Mouse (Mus musculus): Measurements from ENCODE around the gene Asna1. TPM values are rescaled to one million over a fixed set of nuclear protein-coding genes. Genes with fewer than 3 reads are reported as not detected.

Gene Asna1
- 16.5 TPM for polyA plus RNA-seq (2014; fragmentation: Illumina TruSeq; extraction: RNeasy Lipid Tissue Mini Kit (QIAGEN cat#74804); ENCODE audit: low read depth, low replicate concordance)

GRCm38 (mm10) chr8:85025098-85025932 lies at the start of gene Asna1:
Gene Asna1 (minus strand): TSS chr8:85025281.

GRCm38 (mm10) chr8:85071514-85072281 lies 46.6 kb upstream of the Asna1 start, which contains the start of gene Dhps:
Gene Dhps (plus strand): TSS chr8:85071757.

GRCm38 (mm10) chr8:85067982-85068381 lies 42.9 kb upstream of the Asna1 start, which contains the start of gene Gm5741:
Gene Gm5741 (minus strand): TSS chr8:85067982.

GRCm38 (mm10) chr8:85059879-85060616 lies 35.0 kb upstream of the Asna1 start, which contains the start of gene Fbxw9:
Gene Fbxw9 (plus strand): TSS chr8:85060055.

DNA sequence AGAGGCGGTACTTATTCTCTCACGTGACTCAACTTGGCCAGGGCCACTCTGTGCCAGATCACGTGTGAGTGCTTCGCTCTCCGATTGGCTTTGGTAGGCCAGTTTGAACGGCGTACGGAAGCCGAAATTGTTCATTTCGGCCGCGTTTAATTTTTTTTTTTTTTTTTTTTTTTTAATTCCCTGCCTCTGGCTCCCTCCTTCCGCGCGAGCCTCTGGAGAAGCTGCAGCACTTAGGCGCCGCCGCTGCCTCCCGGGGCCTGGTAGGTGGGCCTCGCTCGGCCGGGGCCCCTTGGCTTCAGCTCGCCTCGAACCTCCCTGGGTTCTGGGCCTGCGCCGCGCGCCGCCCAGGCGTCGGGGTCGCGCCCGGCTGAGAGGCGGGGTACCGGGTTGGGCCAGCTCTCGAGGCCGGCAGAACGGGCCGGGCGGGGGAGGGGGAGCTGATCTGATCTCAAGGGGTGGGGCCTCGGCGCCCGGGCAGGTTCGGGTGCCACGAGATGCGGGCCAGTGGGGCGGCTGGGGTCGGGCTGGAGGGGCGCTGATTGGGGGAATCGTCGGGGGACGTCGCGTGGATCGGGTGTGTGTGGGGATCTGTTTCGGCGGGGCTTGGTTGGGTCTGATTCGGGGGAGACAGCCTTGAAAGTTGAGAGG lies 11.8 kb upstream of the Asna1 start, which contains the start of gene Tnpo2:
Gene Tnpo2 (plus strand): TSS at position 198 of the 648 bp plus-strand sequence.

GRCm38 (mm10) chr8:85026670-85027515 lies 1.8 kb upstream of the Asna1 start, which contains the start of gene Trir:
Gene Trir (plus strand): TSS chr8:85026823.

DNA sequence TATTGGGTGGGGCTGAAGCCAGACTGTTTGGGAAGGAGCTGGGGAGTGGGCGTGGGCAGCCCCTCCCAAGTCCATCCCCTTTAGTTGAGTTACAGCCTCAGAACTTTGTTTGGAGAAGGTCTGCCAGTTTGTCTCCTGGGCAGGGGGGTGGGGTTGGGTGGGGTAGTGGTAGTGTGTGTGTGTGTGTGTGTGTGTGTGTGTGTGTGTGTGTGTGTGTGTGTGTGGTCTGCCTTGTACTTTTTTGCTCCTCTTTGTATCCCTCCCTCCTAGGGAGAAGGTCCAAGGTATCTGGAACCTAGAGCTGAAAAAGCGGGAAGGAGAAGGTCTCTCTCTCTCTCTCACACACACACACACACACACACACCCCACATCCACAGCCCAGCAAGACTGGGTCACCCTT lies 10.7 kb downstream of the Asna1 start, which contains the start of gene Best2:
Gene Best2 (minus strand): TSS at position 101 of the 400 bp plus-strand sequence.

DNA sequence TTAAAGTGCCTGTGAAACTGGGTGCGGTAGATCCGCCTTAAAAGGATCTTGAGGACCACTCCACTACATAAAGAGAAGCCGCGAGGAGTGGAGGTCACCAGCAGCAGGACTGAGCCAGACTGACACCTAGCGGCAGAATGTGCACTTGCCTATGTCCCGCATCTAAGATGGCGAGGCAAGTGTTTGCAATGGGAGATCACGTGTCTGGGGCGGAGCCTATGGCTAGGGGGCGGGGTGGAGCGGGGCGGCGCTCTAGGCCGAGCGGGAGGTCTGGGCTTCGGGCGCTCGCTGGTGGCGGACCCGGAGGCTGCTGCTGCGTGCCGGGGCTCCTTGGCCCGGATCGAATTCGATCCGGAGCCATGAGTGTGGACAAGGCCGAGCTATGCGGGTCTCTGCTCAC lies 34.7 kb downstream of the Asna1 start, which contains the start of gene Hook2:
Gene Hook2 (plus strand): TSS at position 255 of the 400 bp plus-strand sequence.

GRCm38 (mm10) chr8:84978248-84978940 lies 46.7 kb downstream of the Asna1 start, which contains the start of gene Junb:
Gene Junb (minus strand): TSS chr8:84978718.

DNA sequence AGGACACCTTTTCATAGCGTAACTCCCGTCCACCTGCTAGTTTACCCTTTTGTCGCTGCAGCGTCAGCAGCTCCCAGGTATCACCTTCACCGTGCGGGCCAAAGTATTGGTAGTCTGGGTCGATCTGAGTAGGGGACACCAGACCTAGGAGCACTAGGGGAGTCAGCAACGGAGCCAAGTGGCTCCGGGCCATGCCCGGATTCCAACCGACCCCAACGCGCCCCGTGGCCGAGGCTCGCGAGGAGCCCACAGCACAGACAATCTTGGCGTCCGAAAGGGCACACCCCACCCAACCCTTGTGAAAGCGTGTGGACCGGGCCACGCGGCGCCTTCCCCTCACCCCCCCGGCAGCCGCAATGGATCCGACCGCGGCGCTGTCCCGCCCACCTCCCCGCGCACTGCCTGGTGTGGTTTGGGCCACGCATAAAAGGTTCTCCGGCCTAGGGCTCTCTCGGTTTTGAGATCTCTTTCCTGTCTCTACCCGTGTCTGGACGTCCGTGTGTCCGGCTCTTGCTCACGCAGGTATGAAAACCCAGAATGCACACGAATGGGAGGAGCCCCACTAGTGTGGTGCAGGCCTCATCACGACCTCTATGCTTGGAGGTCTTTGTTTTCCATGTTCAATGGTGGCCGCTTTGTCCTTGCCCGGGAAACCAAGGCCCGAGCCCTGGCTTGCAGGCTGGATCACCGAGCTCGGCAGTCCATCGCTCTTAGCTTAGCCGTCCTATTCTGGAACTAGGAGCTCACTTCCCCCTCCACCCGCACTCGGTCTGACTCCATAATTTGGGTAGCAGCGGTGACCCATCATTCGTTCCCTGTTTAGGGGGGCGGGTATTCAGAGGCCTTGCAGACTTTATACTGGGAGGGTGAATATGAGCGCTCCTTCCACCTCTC lies 55.6 kb downstream of the Asna1 start, which contains the start of the genes Gm49661, Prdx2 and Rnaseh2a:
Gene Gm49661 (minus strand): TSS at position 193 of the 894 bp plus-strand sequence.
Gene Prdx2 (plus strand): TSS at position 347 of the 894 bp plus-strand sequence.
Gene Rnaseh2a (minus strand): TSS at position 527 of the 894 bp plus-strand sequence.

Other genes with a start within 250 kb of the Asna1 start
- gene Nfix, start 224.9 kb downstream of the Asna1 start, polyA plus RNA-seq (2014; fragmentation: Illumina TruSeq; extraction: RNeasy Lipid Tissue Mini Kit (QIAGEN cat#74804); ENCODE audit: low read depth, low replicate concordance) = 1.3 TPM
- 21.7 TPM for gene Dand5, start 202.5 kb downstream of the Asna1 start, polyA plus RNA-seq (2014; fragmentation: Illumina TruSeq; extraction: RNeasy Lipid Tissue Mini Kit (QIAGEN cat#74804); ENCODE audit: low read depth, low replicate concordance)
- 0.55 TPM for gene Gadd45gip1, start 193.8 kb downstream of the Asna1 start, polyA plus RNA-seq (2014; fragmentation: Illumina TruSeq; extraction: RNeasy Lipid Tissue Mini Kit (QIAGEN cat#74804); ENCODE audit: low read depth, low replicate concordance)
- 7.1 TPM for gene Rad23a, start 184.6 kb downstream of the Asna1 start, polyA plus RNA-seq (2014; fragmentation: Illumina TruSeq; extraction: RNeasy Lipid Tissue Mini Kit (QIAGEN cat#74804); ENCODE audit: low read depth, low replicate concordance)
- gene Calr, start 178.3 kb downstream of the Asna1 start, polyA plus RNA-seq (2014; fragmentation: Illumina TruSeq; extraction: RNeasy Lipid Tissue Mini Kit (QIAGEN cat#74804); ENCODE audit: low read depth, low replicate concordance) = 720 TPM
- gene Farsa, start 168.3 kb downstream of the Asna1 start, polyA plus RNA-seq (2014; fragmentation: Illumina TruSeq; extraction: RNeasy Lipid Tissue Mini Kit (QIAGEN cat#74804); ENCODE audit: low read depth, low replicate concordance) = 6.7 TPM
- gene Syce2, start 153.2 kb downstream of the Asna1 start, polyA plus RNA-seq (2014; fragmentation: Illumina TruSeq; extraction: RNeasy Lipid Tissue Mini Kit (QIAGEN cat#74804); ENCODE audit: low read depth, low replicate concordance) = 458 TPM
- 3.6 TPM for gene Gcdh, start 131.4 kb downstream of the Asna1 start, polyA plus RNA-seq (2014; fragmentation: Illumina TruSeq; extraction: RNeasy Lipid Tissue Mini Kit (QIAGEN cat#74804); ENCODE audit: low read depth, low replicate concordance)
- 0.22 TPM for gene Klf1, start 123.4 kb downstream of the Asna1 start, polyA plus RNA-seq (2014; fragmentation: Illumina TruSeq; extraction: RNeasy Lipid Tissue Mini Kit (QIAGEN cat#74804); ENCODE audit: low read depth, low replicate concordance)
- 1.5 TPM for gene Dnase2a, start 116.7 kb downstream of the Asna1 start, polyA plus RNA-seq (2014; fragmentation: Illumina TruSeq; extraction: RNeasy Lipid Tissue Mini Kit (QIAGEN cat#74804); ENCODE audit: low read depth, low replicate concordance)
- gene Mast1, start 87.9 kb downstream of the Asna1 start, polyA plus RNA-seq (2014; fragmentation: Illumina TruSeq; extraction: RNeasy Lipid Tissue Mini Kit (QIAGEN cat#74804); ENCODE audit: low read depth, low replicate concordance) = not detected
- gene Rtbdn, start 78.3 kb downstream of the Asna1 start, polyA plus RNA-seq (2014; fragmentation: Illumina TruSeq; extraction: RNeasy Lipid Tissue Mini Kit (QIAGEN cat#74804); ENCODE audit: low read depth, low replicate concordance) = not detected
- not detected for gene Gm49661, start 55.8 kb downstream of the Asna1 start, polyA plus RNA-seq (2014; fragmentation: Illumina TruSeq; extraction: RNeasy Lipid Tissue Mini Kit (QIAGEN cat#74804); ENCODE audit: low read depth, low replicate concordance)
- 15.6 TPM for gene Prdx2, start 55.7 kb downstream of the Asna1 start, polyA plus RNA-seq (2014; fragmentation: Illumina TruSeq; extraction: RNeasy Lipid Tissue Mini Kit (QIAGEN cat#74804); ENCODE audit: low read depth, low replicate concordance)
- 87.9 TPM for gene Rnaseh2a, start 55.5 kb downstream of the Asna1 start, polyA plus RNA-seq (2014; fragmentation: Illumina TruSeq; extraction: RNeasy Lipid Tissue Mini Kit (QIAGEN cat#74804); ENCODE audit: low read depth, low replicate concordance)
- not detected for gene Junb, start 46.6 kb downstream of the Asna1 start, polyA plus RNA-seq (2014; fragmentation: Illumina TruSeq; extraction: RNeasy Lipid Tissue Mini Kit (QIAGEN cat#74804); ENCODE audit: low read depth, low replicate concordance)
- gene Hook2, start 34.7 kb downstream of the Asna1 start, polyA plus RNA-seq (2014; fragmentation: Illumina TruSeq; extraction: RNeasy Lipid Tissue Mini Kit (QIAGEN cat#74804); ENCODE audit: low read depth, low replicate concordance) = 14.0 TPM
- not detected for gene Best2, start 10.8 kb downstream of the Asna1 start, polyA plus RNA-seq (2014; fragmentation: Illumina TruSeq; extraction: RNeasy Lipid Tissue Mini Kit (QIAGEN cat#74804); ENCODE audit: low read depth, low replicate concordance)
- 13.2 TPM for gene Trir, start 1.5 kb upstream of the Asna1 start, polyA plus RNA-seq (2014; fragmentation: Illumina TruSeq; extraction: RNeasy Lipid Tissue Mini Kit (QIAGEN cat#74804); ENCODE audit: low read depth, low replicate concordance)
- gene Tnpo2, start 11.6 kb upstream of the Asna1 start, polyA plus RNA-seq (2014; fragmentation: Illumina TruSeq; extraction: RNeasy Lipid Tissue Mini Kit (QIAGEN cat#74804); ENCODE audit: low read depth, low replicate concordance) = 14.0 TPM
- 5.7 TPM for gene Fbxw9, start 34.8 kb upstream of the Asna1 start, polyA plus RNA-seq (2014; fragmentation: Illumina TruSeq; extraction: RNeasy Lipid Tissue Mini Kit (QIAGEN cat#74804); ENCODE audit: low read depth, low replicate concordance)
- not detected for gene Gm5741, start 42.7 kb upstream of the Asna1 start, polyA plus RNA-seq (2014; fragmentation: Illumina TruSeq; extraction: RNeasy Lipid Tissue Mini Kit (QIAGEN cat#74804); ENCODE audit: low read depth, low replicate concordance)
- gene Dhps, start 46.5 kb upstream of the Asna1 start, polyA plus RNA-seq (2014; fragmentation: Illumina TruSeq; extraction: RNeasy Lipid Tissue Mini Kit (QIAGEN cat#74804); ENCODE audit: low read depth, low replicate concordance) = 12.3 TPM
- 2.9 TPM for gene Wdr83os, start 55.5 kb upstream of the Asna1 start, polyA plus RNA-seq (2014; fragmentation: Illumina TruSeq; extraction: RNeasy Lipid Tissue Mini Kit (QIAGEN cat#74804); ENCODE audit: low read depth, low replicate concordance)
- gene Wdr83, start 56.0 kb upstream of the Asna1 start, polyA plus RNA-seq (2014; fragmentation: Illumina TruSeq; extraction: RNeasy Lipid Tissue Mini Kit (QIAGEN cat#74804); ENCODE audit: low read depth, low replicate concordance) = 1.3 TPM
- 3.9 TPM for gene Man2b1, start 58.0 kb upstream of the Asna1 start, polyA plus RNA-seq (2014; fragmentation: Illumina TruSeq; extraction: RNeasy Lipid Tissue Mini Kit (QIAGEN cat#74804); ENCODE audit: low read depth, low replicate concordance)
- 0.83 TPM for gene Zfp791, start 97.8 kb upstream of the Asna1 start, polyA plus RNA-seq (2014; fragmentation: Illumina TruSeq; extraction: RNeasy Lipid Tissue Mini Kit (QIAGEN cat#74804); ENCODE audit: low read depth, low replicate concordance)
- gene Cks1brt, start 126.6 kb upstream of the Asna1 start, polyA plus RNA-seq (2014; fragmentation: Illumina TruSeq; extraction: RNeasy Lipid Tissue Mini Kit (QIAGEN cat#74804); ENCODE audit: low read depth, low replicate concordance) = not detected
- 0.67 TPM for gene Olfr371, start 200.7 kb upstream of the Asna1 start, polyA plus RNA-seq (2014; fragmentation: Illumina TruSeq; extraction: RNeasy Lipid Tissue Mini Kit (QIAGEN cat#74804); ENCODE audit: low read depth, low replicate concordance)

Measured in testis, adult 10 weeks (tissue).